Mouse (Mus musculus) erythroblast, embryonic 14.5 days (primary cell): Measurements from ENCODE around the gene Mrpl51.

Experiments used
- GATA1 ChIP-seq: IDR thresholded peaks from 2 replicates; pipeline ENCODE4 v1.6.1; 2012; ENCODE audit warnings: low read length, inconsistent platforms, mixed read lengths
- TAL1 ChIP-seq: IDR thresholded peaks from 3 replicates; pipeline ENCODE4 v1.6.1; 2012; ENCODE audit warnings: low read length, inconsistent platforms, mixed read lengths

DNA sequence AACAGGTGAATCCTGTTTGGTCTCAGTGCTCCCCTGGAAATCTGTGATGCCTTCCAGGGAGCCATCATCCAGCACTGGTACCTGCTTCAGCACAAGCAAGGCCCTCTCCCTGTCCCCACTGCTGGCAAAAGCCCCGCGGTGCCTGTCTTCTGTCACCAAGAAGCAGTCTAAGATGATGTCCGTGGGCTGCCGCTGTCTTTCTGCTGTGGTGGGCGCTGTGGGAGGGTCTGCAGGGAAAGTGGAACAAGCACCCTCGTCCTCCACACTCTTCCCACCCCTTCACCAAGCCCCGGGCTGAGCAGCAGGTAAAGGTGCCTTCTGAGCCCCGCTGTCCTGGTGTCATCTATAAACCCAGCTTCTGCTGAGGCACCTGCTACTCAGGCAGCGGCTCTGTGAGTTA, 39.0 kb downstream of the Mrpl51 start:
- no peak for TF ChIP-seq GATA1
- TF ChIP-seq TAL1, result no peak
